Comparison of ENCODE assay signal across 12 mouse cellular contexts in the genomic region with DNA sequence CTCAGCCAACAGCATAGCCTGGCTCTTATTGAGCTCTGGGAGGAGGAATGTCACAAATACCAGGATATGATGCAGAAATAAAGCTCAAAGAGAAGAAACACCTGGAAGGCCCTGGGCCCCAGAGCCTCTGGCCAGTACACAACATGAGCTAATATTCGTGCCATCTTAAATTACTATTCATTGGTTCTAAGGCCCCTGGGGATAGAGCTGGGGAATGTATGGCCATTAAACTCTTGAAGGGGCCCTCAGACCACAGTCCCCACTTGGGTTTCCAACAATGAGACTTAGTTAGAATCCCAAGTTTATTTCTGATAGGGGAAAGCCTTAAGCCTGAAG.
A peak's percentile ranks its signal among the peaks of the same experiment; 100 is the strongest.
DNase-seq lines count a peak whose midpoint lies in the region; ATAC-seq and TF ChIP-seq lines count a peak whose summit lies in the region.
"Had no signal": no experiment of that assay in that cellular context is flagged by ENCODE, and none has a peak within 500 bp of the region (broad histone marks: within the 10 kb centered on the region; RNA-seq: fewer than 3 reads in every experiment).

No protein-coding gene starts in this region.

- no peak overlapping the region for H3K9ac ChIP-seq in heart, embryonic 15.5 days
- no peak overlapping the region for H3K9ac ChIP-seq in liver, embryonic 13.5 days
- H3K9ac ChIP-seq in liver, embryonic 11.5 days (ENCODE audit: low read depth, low read length) = no peak overlapping the region
- H3K9ac ChIP-seq in embryonic facial prominence, embryonic 13.5 days = no peak overlapping the region
- H3K9ac ChIP-seq in liver, postnatal 0 days (replicated peaks) = no peak overlapping the region

- H3K27ac ChIP-seq in heart, embryonic 15.5 days = peak overlapping the region; percentile 3; the same call in 1 of the 2 replicates
- peak overlapping the region; percentile 24; the same call in 1 of the 2 replicates for H3K27ac ChIP-seq in liver, embryonic 13.5 days
- no peak overlapping the region for H3K27ac ChIP-seq in liver, embryonic 11.5 days (ENCODE audit: low read depth, low read length)
- peak overlapping the region; percentile 61 for H3K27ac ChIP-seq in embryonic facial prominence, embryonic 13.5 days
- 0 out of 2 replicates have a peak overlapping the region, but pooled peaks have one; percentile 64 for H3K27ac ChIP-seq in liver, postnatal 0 days (ENCODE audit: low read depth)

- no peak for DNase-seq in heart, adult 18-20 months
- DNase-seq in liver, embryonic 13.5 days = no peak
- no peak for DNase-seq in liver, embryonic 11.5 days (ENCODE audit: low spot score)
- DNase-seq in liver, postnatal 0 days = no peak
- DNase-seq in c-Kit-positive CD71-positive TER-119-positive erythroid progenitor cells, embryonic 14.5 days (ENCODE audit: low spot score) = no peak
- no peak for DNase-seq in adrenal gland, adult (ENCODE audit: inconsistent age in 2 of 2, low spot score in 1 of 2)
- DNase-seq: heart, postnatal 14 days; lung, adult 2 months; midbrain, embryonic 14.5 days; right cerebral cortex, postnatal 4 days had no signal

- TF ChIP-seq CTCF in liver, postnatal 0 days (IDR thresholded peaks at IDR 0.05; ENCODE audit: low read depth) = no peak

- no peak overlapping the region for H3K4me3 ChIP-seq in heart, embryonic 15.5 days
- H3K4me3 ChIP-seq in liver, embryonic 13.5 days (replicated peaks) = no peak overlapping the region
- H3K4me3 ChIP-seq in liver, embryonic 11.5 days (ENCODE audit: low read depth, low read length) = no peak overlapping the region
- H3K4me3 ChIP-seq in embryonic facial prominence, embryonic 13.5 days = no peak overlapping the region
- no peak overlapping the region for H3K4me3 ChIP-seq in liver, postnatal 0 days (ENCODE audit: low read depth, low read length)

- H3K9me3 ChIP-seq in heart, embryonic 15.5 days (replicated peaks) = no peaks in the 10 kb centered on the region
- no peaks in the 10 kb centered on the region for H3K9me3 ChIP-seq in liver, embryonic 13.5 days (replicated peaks)
- no peaks in the 10 kb centered on the region for H3K9me3 ChIP-seq in liver, embryonic 11.5 days (ENCODE audit: control insufficient read depth, low read length)
- no peaks in the 10 kb centered on the region for H3K9me3 ChIP-seq in embryonic facial prominence, embryonic 13.5 days
- H3K9me3 ChIP-seq in liver, postnatal 0 days (ENCODE audit: low read length) = no peaks in the 10 kb centered on the region

- WGBS in heart, embryonic 15.5 days = 75% methylated on average over 1 of the region's 1 CpGs
- WGBS in liver, embryonic 13.5 days (ENCODE audit: insufficient replicate concordance) = 82% methylated on average over 1 of the region's 1 CpGs
- 81% methylated on average over 1 of the region's 1 CpGs for WGBS in liver, embryonic 11.5 days
- 17% methylated on average over 1 of the region's 1 CpGs for WGBS in embryonic facial prominence, embryonic 13.5 days
- WGBS in liver, postnatal 0 days (ENCODE audit: insufficient replicate concordance) = 78% methylated on average over 1 of the region's 1 CpGs

- H3K27me3 ChIP-seq in heart, embryonic 15.5 days = no peaks in the 10 kb centered on the region
- H3K27me3 ChIP-seq in liver, embryonic 13.5 days = no peaks in the 10 kb centered on the region
- H3K27me3 ChIP-seq in liver, embryonic 11.5 days (replicated peaks; ENCODE audit: control insufficient read depth, insufficient read depth, low read length) = no peaks in the 10 kb centered on the region
- no peaks in the 10 kb centered on the region for H3K27me3 ChIP-seq in embryonic facial prominence, embryonic 13.5 days
- no peaks in the 10 kb centered on the region for H3K27me3 ChIP-seq in liver, postnatal 0 days (ENCODE audit: insufficient read depth, low read length)

- no peak for ATAC-seq in heart, embryonic 15.5 days (replicated peaks; ENCODE audit: insufficient number of reproducible peaks, insufficient read depth, low FRiP score, low read depth)
- ATAC-seq in liver, embryonic 13.5 days (ENCODE audit: low read depth) = no peak
- no peak for ATAC-seq in liver, embryonic 11.5 days (replicated peaks; ENCODE audit: low FRiP score)
- no peak for ATAC-seq in embryonic facial prominence, embryonic 13.5 days (ENCODE audit: insufficient number of reproducible peaks, insufficient read depth, low FRiP score, low TSS enrichment, low read depth)
- no peak for ATAC-seq in liver, postnatal 0 days

- H3K4me2 ChIP-seq in heart, embryonic 15.5 days = no peak overlapping the region
- H3K4me2 ChIP-seq in liver, embryonic 13.5 days = no peak overlapping the region
- H3K4me2 ChIP-seq in liver, embryonic 11.5 days = no peak overlapping the region
- peak overlapping the region; percentile 34 for H3K4me2 ChIP-seq in embryonic facial prominence, embryonic 13.5 days
- no peak overlapping the region for H3K4me2 ChIP-seq in liver, postnatal 0 days (ENCODE audit: low read depth, low read length)

- no peak for TF ChIP-seq EP300 in liver, postnatal 0 days (IDR thresholded peaks at IDR 0.05; ENCODE audit: low read depth)

- H3K36me3 ChIP-seq in heart, embryonic 15.5 days = peaks cover 1% of the 10 kb centered on the region; the same call in 1 of the 2 replicates
- H3K36me3 ChIP-seq in liver, embryonic 13.5 days = peaks cover 4% of the 10 kb centered on the region
- H3K36me3 ChIP-seq in liver, embryonic 11.5 days (ENCODE audit: control insufficient read depth, insufficient read depth, low read length) = peaks cover under 1% of the 10 kb centered on the region; the same call in 1 of the 2 replicates
- peaks cover under 1% of the 10 kb centered on the region; the same call in 1 of the 2 replicates for H3K36me3 ChIP-seq in embryonic facial prominence, embryonic 13.5 days
- H3K36me3 ChIP-seq in liver, postnatal 0 days (replicated peaks; ENCODE audit: insufficient read depth, low read length) = no peaks in the 10 kb centered on the region; the same call in 1 of the 2 replicates

- peaks cover 41% of the 10 kb centered on the region for H3K4me1 ChIP-seq in heart, embryonic 15.5 days (replicated peaks)
- peaks cover 82% of the 10 kb centered on the region for H3K4me1 ChIP-seq in liver, embryonic 13.5 days (replicated peaks)
- peaks cover 64% of the 10 kb centered on the region for H3K4me1 ChIP-seq in liver, embryonic 11.5 days (replicated peaks; ENCODE audit: control insufficient read depth, insufficient read depth, low read length)
- peaks cover 72% of the 10 kb centered on the region for H3K4me1 ChIP-seq in embryonic facial prominence, embryonic 13.5 days
- H3K4me1 ChIP-seq in liver, postnatal 0 days (ENCODE audit: insufficient read depth) = peaks cover 29% of the 10 kb centered on the region
